Mouse (Mus musculus) 3134 (cell line): Measurements from ENCODE around the gene Tmem119.
A peak's percentile ranks its signal among the peaks of the same experiment; 100 is the strongest.
"Not testable (repeated sequence)": the region's sequence is repeated elsewhere in the genome, so short reads cannot be mapped to it uniquely, and the experiment has no call there.

Experiments
- DNase-seq: peaks from one replicate; pipeline ENCODE4 v3.0.0-alpha.2; 2011; ENCODE audit warnings: low spot score; ENCODE audit not compliant: insufficient read length; ENCODE audit errors: extremely low read depth

Gene Tmem119

DNA sequence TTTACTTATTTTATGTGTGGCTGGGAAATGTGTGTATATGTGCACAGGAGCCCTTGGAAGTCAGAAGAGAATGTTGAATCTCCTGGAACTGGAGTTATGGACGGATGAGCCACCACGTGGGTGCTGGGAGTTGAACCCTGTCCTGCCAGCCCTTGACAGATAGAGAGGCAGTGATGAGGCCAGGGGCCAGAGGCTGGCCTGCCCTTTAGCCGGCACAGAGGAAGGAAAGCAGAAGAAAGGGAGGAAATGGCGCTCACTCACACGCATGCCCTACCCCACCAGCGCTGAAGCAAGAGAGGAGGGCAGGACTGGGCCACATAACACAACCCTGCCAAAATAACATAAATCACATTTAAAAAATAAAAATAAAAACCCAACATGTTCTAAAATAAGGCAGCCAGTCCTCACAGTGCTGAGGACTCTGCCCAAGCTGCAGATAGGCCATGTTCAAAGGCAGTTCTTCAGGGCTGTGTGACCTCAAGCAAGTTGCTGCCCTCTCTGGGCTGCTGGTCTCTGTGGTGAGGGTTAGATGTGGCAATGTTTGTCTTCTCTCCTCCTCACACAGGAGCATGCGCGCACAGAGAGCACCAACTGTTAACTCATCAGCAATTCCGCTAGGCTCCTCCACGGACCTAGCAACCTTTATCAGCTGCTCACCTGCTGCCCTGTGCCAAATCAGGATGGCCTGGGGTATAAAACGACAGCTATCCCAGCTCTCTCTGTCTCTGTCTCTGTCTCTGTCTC, 9.7 kb downstream of the Tmem119 start:
- no peak for DNase-seq

DNA sequence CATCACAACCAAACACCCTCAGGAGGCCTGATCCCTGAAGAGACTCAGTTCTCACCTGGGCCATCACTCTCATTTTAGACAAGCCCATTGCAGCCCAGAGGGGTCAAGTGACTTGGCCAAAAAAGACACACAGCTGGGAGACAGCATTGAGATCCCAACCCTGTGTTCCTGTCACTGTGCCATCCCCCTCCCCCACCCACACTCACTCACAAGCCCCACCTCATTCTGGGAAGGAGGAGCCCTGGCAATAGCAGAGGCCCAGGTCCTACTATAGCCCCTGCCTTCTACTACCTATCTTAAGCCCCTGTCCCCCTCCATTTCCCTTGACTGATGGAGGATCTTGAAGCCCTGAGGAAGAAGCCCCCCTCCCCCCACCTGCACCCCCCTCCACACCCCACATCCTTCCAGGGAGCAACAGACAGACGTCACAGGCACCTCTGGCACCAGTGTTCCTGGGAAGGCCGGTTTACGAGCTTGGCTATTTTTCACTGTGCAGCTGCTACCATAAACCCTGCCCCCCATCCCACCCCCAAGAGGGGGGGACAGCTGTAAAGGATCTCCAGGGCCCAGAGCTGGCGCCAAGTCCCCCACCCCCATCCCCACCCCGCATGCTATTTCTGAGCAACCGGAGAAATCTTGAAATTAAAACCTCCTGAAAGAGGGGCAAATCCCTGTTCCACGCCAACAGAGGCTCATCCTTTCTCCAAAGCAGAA, 11.1 kb downstream of the Tmem119 start:
- no peak for DNase-seq

DNA sequence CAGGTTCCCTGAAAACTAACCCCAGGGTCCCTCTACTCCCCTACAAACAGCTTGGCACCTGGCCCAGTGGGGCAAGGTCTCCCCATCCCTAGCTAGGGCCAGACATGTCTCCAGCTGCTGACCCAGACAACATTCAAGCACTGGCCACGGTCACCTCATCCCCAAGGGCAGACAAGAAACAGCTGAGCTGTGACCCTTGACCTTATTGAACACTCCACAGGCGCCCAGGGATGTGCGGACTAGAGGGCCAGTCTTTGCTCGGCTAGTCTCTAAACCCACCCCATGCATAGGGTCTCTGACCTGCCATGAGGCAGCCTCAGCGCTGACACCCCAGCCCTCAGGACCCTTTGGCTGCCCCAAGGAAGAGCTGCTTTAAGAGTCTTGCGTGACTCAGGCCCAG, 11.7 kb downstream of the Tmem119 start:
- DNase-seq, result no peak

DNA sequence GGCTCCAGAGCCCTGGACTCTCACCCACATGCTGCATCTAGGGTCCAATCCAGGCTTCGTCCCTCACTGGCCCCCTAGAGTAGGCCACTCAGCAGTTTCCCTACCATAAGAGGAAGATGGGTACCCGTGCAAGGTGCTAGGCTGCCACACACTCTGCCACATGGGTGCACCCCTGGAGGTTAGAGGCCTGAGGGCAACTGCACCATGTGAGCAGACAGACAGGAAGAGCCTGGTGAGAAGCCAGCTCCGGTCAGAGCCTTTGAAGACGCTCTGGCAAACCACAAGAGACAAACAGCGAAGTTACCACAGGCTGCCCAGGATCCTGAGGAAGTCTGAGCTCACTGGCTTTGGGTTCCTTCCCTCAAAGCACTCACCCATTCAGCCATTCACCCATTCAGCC, 13.3 kb downstream of the Tmem119 start:
- DNase-seq, result no peak

DNA sequence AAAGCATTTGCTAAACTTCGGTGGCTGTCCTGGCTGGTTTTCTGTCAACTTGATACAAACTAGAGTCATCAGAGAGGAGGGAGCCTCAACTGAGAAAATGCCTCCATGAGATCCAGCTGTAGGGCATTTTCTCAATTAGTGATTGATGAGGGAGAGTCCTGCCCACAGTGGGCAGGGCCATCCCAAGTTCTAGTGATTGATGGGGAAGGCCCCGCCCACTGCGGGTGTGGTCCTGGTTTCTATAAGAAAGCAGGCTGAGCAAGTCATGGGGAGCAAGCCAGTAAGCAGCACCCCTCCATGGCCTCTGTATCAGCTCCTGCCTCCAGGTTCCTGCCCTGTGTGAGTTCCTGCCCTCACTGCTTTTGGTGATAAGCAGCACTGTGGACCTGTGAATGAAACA, 16.2 kb downstream of the Tmem119 start:
- DNase-seq, result not testable (repeated sequence)

DNA sequence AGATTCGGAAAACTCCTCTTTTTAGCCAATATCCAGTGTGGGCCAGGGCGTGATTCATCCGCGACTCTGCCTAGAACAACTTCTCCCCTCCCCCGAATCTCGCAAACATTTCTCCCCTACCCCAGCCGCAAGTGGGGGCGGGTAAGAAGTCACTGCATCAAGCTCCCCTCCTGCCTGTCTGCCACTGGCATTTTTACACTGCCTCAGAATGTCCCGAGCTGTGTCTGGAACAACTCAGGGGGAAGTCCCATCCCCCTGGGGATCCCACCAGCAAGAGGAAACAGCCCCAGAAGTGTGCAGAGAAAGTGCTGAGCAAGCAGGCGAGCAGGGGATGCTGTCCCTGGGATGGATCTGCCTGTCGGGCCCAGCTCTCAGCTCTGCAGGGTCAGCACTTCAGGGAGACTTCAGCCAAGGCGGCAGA, 16.7 kb downstream of the Tmem119 start:
- no peak for DNase-seq

DNA sequence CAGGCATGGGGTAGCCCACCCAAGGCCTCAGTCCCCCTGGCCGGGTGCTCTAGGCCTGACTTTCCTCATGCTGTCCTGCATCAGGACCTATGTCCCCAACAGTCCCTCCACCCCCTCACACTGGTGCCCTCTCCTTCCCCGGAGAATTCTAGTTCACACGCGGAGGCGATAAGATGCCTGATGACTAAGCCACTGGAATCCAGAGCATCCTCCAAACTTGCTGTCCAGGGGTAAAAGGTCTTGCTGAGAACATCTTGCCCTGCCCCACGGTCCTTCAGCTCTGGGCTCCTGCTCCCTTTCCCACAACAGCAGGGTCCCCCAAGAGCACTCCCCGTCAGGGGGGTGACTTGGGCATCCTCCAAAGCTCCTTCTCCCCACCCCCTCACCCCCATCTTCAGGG, 17.7 kb downstream of the Tmem119 start:
- DNase-seq, result no peak

DNA sequence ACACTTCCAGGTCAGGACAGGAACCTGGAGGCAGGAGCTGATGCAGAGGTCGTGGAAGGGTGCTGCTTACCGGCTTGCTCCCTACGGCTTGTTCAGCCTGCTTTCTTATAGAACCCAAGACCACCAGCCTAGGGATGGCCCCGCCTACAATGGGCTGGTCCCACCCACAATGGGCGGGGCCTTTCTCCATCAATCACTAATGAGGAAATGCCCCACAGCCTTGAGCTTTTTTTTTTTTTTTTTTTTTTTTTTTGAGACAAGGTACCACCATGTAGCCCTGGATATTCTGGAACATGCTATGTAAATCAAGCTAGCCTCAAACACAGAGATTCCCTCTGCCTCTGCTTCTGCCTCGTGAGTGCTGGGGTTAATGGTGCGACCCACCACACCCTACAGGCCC, 18.4 kb downstream of the Tmem119 start:
- no peak for DNase-seq

DNA sequence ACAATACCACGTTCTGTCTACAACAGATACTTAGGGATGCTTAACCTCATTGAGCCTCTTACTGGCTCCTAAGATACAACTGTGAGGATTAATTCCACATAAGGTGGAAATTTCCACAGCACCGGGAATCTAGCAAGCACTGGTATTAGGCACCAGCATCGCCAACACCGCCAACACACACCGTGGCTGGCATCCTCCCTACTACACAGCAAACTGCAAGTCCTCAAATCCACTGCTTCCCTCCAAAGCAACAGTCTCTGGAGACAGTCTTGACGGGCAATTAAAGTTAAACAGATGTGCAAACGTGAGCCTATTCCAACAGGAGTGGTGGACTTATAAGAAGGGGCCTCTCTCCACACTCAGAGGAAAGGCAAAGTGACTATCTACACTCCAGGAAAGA, 19.1 kb downstream of the Tmem119 start:
- no peak for DNase-seq

DNA sequence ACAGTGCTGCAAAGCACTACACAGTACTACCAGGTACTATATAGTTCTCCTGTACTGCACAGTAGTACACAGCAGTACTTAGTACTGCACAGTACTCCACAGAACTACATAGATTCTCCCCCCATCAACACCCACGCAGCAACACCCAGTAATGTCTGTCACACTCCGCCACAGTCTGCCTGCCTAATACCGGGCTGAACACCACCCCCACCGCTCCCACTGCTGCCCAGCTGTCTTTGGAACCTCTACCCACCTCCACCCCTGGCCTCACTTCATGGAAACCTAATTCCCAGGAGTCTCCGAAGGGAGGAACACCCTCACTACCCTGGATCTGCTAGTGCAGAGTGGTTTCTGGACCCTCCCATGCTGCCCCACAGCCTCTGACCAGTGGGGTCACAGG, 19.6 kb downstream of the Tmem119 start:
- DNase-seq, result no peak

DNA sequence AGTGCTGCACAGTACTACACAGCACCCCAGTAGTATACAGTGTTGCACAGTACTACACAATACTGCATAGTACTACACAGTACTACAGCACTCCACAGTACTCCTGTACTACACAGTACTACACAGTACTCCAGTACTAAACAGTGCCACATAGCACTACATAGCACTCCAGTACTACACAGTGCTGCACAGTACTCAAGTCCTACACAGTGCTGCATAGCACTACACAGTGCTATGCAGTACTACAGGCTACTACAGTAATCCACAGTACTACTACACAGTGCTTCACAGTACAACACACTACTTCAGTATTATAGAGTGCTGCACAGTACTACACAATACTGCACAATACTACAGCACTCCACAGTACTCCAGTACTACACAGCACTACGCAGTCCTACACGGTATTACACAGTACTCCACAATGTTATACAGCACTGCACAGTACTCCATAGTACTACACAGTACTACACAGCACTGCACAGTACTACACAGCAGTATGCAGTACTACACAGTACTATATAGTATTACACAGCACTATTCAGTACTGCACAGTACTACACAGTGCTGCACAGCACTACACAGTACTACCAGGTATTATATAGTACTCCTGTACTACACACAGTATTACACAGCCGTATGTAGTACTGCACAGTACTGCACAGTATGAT, 20.1 kb downstream of the Tmem119 start:
- no peak for DNase-seq

DNA sequence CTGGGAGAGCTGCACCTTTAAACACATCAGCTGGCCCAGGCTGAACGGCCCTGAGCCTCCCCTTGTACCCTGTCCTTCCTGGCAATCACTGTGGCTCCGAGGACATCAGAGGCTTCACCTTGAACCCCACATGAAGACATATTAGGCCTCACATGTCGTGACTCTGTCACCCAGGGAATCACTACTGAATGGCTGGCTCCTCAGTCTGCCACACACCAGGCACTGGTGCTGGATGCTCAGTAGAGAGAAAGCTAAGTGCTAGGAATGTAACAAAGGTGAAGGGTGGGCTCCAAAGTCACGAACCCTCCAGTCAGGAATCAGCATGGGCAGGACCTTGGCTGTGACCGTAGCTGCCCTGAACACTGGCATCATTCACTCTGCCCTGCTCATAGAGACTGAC, 20.7 kb downstream of the Tmem119 start:
- no peak for DNase-seq

DNA sequence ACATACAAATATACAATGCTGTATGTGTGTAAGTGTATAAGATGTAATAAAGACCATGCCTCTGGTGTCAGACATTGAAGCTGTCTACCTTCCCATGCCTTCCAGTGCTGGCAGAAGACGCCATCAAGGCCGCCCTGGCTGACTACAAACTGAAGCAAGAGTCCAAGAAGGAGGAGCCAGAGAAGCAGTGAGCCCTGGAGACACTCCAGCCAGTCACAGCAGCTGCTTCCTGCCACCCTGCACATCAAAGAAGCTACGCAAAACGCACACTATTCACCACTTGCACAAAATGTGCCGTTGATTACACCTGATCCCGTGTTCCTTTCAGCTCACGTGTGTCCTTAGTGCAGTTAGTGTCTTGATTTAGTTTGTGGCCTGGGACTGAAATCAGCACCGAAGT, 22.6 kb downstream of the Tmem119 start:
- not testable (repeated sequence) for DNase-seq

DNA sequence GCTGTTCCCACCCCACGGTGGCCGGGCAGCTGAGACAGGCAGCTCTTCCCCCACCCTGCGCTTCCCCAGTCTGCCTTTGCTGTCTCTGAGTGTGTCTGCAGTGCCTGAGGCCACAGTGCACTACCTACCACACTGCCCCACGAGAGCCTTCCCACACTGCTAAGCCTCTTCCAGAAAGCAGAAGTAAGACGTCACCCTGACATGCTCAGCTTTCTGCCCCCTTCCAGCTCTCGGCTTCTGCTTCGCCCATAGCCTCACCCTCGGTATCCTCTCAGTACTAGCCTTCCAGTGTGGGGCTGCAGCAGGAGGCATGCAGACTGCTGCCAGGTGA, 23.5 kb downstream of the Tmem119 start:
- DNase-seq, result no peak

DNA sequence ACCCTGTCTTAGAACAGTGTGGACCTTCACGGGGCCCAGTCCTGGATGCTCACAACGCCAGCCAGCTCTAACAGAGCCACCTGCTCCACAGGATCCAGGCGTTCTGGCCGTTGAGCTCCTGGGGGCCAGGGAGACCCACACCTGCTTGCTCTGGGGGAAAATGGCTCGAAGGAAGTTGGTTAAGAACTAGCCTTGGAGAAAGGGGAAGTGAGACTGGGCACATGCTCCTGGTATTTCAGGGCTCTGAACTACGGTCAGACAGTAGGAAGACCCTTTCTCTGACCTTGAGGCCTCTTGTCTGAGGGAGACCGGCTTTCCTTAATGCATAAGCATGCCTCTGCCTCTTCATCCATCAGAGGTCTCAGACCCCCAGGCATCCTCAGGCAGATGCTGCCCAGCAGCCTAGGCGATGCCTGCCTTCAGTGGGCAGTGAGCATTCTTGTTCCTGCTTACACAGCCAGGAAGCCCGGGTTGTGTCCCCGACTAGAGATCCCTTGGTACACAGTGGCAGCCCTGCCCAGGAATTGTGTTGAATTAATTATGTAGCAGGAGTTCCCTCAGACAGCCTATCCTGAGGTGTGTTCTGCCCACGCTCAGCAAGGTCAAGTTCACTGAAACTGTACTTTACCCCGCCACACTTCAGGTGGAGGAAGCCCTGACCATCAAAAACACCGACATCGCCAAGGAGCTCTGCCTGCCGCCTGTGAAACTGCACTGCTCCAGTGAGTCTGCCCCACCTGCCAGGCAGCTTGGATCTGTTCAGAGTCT, 24.0 kb downstream of the Tmem119 start:
- DNase-seq, result no peak

DNA sequence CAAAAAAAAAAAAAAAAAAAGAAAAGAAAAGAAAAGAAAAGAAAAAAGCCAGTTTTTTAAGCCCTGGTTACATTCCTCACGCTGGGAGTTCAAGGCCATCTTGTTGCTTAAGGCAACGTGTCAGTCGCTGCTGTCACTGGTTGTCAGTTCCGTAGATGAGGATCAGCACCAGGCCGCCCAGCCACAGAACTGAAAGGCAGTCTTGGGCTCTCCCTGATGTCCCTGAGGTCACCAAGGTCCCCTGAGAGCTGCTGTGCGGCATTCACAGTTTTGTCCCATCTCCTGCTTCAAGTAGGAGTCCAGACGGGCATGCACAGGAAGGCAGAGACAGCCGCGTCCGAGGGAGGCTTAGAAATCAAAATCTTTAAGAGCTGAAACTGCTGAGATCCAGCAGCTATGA, 24.7 kb downstream of the Tmem119 start:
- no peak for DNase-seq

DNA sequence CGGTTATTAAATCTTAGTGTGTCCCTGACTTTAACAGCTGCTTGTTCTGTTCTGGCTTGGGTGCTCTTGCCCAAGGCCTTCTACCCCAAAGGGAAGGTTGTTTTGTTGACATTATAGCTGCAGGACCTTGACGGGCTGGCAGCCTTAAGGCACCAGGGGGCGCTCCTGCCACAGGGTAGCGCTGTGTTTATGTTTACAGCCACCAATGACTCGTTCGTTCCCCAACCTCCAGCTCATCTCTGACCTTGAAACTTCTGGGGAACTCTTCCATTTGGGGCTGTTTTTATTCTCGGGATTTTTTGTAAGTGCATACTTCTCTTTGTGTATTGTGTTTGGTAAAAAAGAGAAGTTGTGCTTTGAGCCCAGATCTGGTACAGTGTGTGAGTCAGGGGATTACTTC, 26.7 kb downstream of the Tmem119 start:
- peak; percentile 50 for DNase-seq

DNA sequence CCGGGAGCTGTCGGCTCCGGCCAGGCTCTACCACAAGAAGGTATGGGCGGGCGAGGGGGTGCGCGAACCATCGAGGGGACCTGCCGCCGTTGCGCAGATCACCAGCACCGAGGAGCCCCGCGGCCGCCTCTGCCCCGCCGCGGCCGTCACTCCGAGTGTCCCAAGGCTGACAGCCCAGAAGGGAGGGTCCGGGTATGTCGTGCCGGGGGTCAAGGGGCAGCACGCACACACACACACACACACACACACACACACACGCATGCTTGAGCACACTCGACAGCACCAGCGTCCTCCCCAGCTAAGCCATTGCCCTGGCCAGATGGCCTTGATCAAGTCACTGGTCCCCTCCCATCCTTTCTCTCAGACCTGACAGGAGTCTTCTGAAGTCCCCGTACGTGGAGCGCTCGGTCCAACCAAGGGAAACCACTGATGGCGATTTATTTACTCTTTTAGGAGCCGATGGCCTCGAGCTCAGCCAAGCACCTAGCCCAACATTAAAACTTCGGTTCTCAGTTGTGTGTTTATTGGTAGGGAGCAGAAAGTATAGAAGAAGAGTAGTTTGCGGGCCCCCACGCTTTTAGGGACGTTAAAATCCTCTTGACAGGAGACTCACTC, 27.3 kb downstream of the Tmem119 start:
- no peak for DNase-seq

DNA sequence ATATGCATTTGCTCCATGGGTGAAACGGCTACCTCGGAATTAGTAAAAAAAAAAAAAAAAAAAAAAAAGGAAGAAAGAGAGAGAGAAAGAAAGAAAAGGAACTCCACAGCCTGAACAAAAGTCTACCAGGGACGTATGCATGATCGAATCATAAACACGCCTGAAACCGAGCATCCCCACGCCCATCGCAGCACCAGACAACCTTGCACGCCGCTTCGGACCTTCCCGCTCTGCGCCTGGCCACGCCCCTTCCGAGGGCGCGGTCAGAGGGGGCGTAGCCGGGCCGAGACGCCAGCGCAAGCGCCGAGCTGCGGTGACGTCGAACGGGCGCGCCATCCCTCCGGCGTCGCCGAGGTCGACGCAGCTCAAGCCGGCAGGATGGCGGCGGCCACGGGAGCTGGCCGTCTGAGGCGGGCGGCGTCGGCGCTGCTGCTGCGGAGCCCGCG, 27.8 kb downstream of the Tmem119 start, which contains the start of the genes Sart3 and Iscu:
Gene Sart3, minus strand, starts transcription at position 61 of the 446 bp plus-strand sequence.
Gene Iscu, plus strand, starts transcription at position 299 of the 446 bp plus-strand sequence.
- peak; percentile 97 for DNase-seq
